Mouse (Mus musculus): ENCODE data around the gene Tasp1. TPM values are rescaled to one million over a fixed set of nuclear protein-coding genes. Genes with fewer than 3 reads are reported as not detected.
A peak's percentile ranks its signal among the peaks of the same experiment; 100 is the strongest.

Tasp1 gene
- polyA plus RNA-seq (2015; fragmentation: Nextera tagmentation; extraction: Ambion mirVana): 19.0 and 20.6 TPM in 2 replicates

- Histone ChIP-seq H3K27me3 (replicated peaks) (no peaks in the 10 kb centered on the region), H3K36me3 (no peaks in the 10 kb centered on the region), H3K4me1 (replicated peaks) (no peaks in the 10 kb centered on the region; the same call in 1 of the 2 replicates), H3K27ac (peak within 1 kb of the TSS; percentile 90), H3K4me2 (replicated peaks) (peak within 1 kb of the TSS; percentile 70), H3K4me3 (replicated peaks) (peak within 1 kb of the TSS; percentile 94), H3K9ac (peak within 1 kb of the TSS; percentile 80), H3K9me3 (no peaks in the 10 kb centered on the region)
- peak; percentile 100 for ATAC-seq
- 3% methylated on average over 68 of the region's 68 CpGs for WGBS
Observed at GRCm38 (mm10) chr2:140066353-140067314, at the start of gene Tasp1. TSS of gene Tasp1 (minus strand) at chr2:140066805.

GRCm38 (mm10) chr2:140113851-140114250, 47.2 kb upstream of the Tasp1 start:
- Histone ChIP-seq H3K36me3 (no peaks in the 10 kb centered on the region), H3K4me3 (replicated peaks) (no peak overlapping the region), H3K4me2 (replicated peaks) (no peak overlapping the region), H3K9ac (no peak overlapping the region), H3K4me1 (replicated peaks) (no peaks in the 10 kb centered on the region), H3K27ac (no peak overlapping the region), H3K9me3 (no peaks in the 10 kb centered on the region), H3K27me3 (replicated peaks) (no peaks in the 10 kb centered on the region)
- 83% methylated on average over 8 of the region's 8 CpGs for WGBS
- ATAC-seq: no peak

- no peaks in the 10 kb centered on the region for H3K36me3 ChIP-seq
- no peak overlapping the region for H3K27ac ChIP-seq
- no peaks in the 10 kb centered on the region for H3K27me3 ChIP-seq (replicated peaks)
- no peak overlapping the region for H3K4me2 ChIP-seq (replicated peaks)
- no peak overlapping the region for H3K4me3 ChIP-seq (replicated peaks)
- H3K4me1 ChIP-seq (replicated peaks): no peaks in the 10 kb centered on the region
- H3K9ac ChIP-seq: no peak overlapping the region
- no peak for ATAC-seq
- 55% methylated on average over 1 of the region's 1 CpGs for WGBS
- H3K9me3 ChIP-seq: no peaks in the 10 kb centered on the region
Observed at GRCm38 (mm10) chr2:140108945-140109344, 42.3 kb upstream of the Tasp1 start.

- Histone ChIP-seq H3K9ac (no peak overlapping the region), H3K4me1 (replicated peaks) (no peaks in the 10 kb centered on the region), H3K27me3 (replicated peaks) (no peaks in the 10 kb centered on the region), H3K4me2 (replicated peaks) (no peak overlapping the region), H3K9me3 (no peaks in the 10 kb centered on the region), H3K27ac (no peak overlapping the region), H3K4me3 (replicated peaks) (no peak overlapping the region), H3K36me3 (no peaks in the 10 kb centered on the region)
- no peak for ATAC-seq
- 87% methylated on average over 4 of the region's 4 CpGs for WGBS
Observed at GRCm38 (mm10) chr2:140107641-140108040, 41.0 kb upstream of the Tasp1 start.

GRCm38 (mm10) chr2:140104951-140105350, 38.3 kb upstream of the Tasp1 start:
- Histone ChIP-seq H3K4me1 (replicated peaks) (no peaks in the 10 kb centered on the region), H3K27ac (no peak overlapping the region), H3K36me3 (no peaks in the 10 kb centered on the region), H3K4me2 (replicated peaks) (no peak overlapping the region), H3K9me3 (no peaks in the 10 kb centered on the region), H3K27me3 (replicated peaks) (no peaks in the 10 kb centered on the region), H3K9ac (no peak overlapping the region), H3K4me3 (replicated peaks) (no peak overlapping the region)
- WGBS: 59% methylated on average over 3 of the region's 3 CpGs
- no peak for ATAC-seq

GRCm38 (mm10) chr2:140100551-140101474, 34.2 kb upstream of the Tasp1 start:
- Histone ChIP-seq H3K4me3 (replicated peaks) (no peak overlapping the region), H3K36me3 (no peaks in the 10 kb centered on the region), H3K4me2 (replicated peaks) (no peak overlapping the region), H3K9ac (no peak overlapping the region), H3K4me1 (replicated peaks) (no peaks in the 10 kb centered on the region), H3K9me3 (no peaks in the 10 kb centered on the region), H3K27me3 (replicated peaks) (no peaks in the 10 kb centered on the region), H3K27ac (no peak overlapping the region)
- 84% methylated on average over 3 of the region's 3 CpGs for WGBS
- ATAC-seq: no peak

GRCm38 (mm10) chr2:140099971-140100370, 33.4 kb upstream of the Tasp1 start:
- Histone ChIP-seq H3K4me1 (replicated peaks) (no peaks in the 10 kb centered on the region), H3K4me3 (replicated peaks) (no peak overlapping the region), H3K27me3 (replicated peaks) (no peaks in the 10 kb centered on the region), H3K4me2 (replicated peaks) (no peak overlapping the region), H3K27ac (no peak overlapping the region), H3K9ac (no peak overlapping the region), H3K9me3 (no peaks in the 10 kb centered on the region), H3K36me3 (no peaks in the 10 kb centered on the region)
- 78% methylated on average over 3 of the region's 3 CpGs for WGBS
- no peak for ATAC-seq

GRCm38 (mm10) chr2:140097131-140097591, 30.6 kb upstream of the Tasp1 start:
- no peaks in the 10 kb centered on the region for H3K4me1 ChIP-seq (replicated peaks)
- no peaks in the 10 kb centered on the region for H3K27me3 ChIP-seq (replicated peaks)
- no peaks in the 10 kb centered on the region for H3K36me3 ChIP-seq
- no peak overlapping the region for H3K4me3 ChIP-seq (replicated peaks)
- H3K9ac ChIP-seq: no peak overlapping the region
- ATAC-seq: peak; percentile 88
- 71% methylated on average over 3 of the region's 3 CpGs for WGBS
- no peak overlapping the region for H3K27ac ChIP-seq
- H3K9me3 ChIP-seq: no peaks in the 10 kb centered on the region
- no peak overlapping the region for H3K4me2 ChIP-seq (replicated peaks)

GRCm38 (mm10) chr2:140096034-140096433, 29.4 kb upstream of the Tasp1 start:
- H3K9me3 ChIP-seq: no peaks in the 10 kb centered on the region
- no peak overlapping the region for H3K27ac ChIP-seq
- H3K27me3 ChIP-seq (replicated peaks): no peaks in the 10 kb centered on the region
- H3K4me3 ChIP-seq (replicated peaks): no peak overlapping the region
- ATAC-seq: no peak
- no peak overlapping the region for H3K9ac ChIP-seq
- 88% methylated on average over 5 of the region's 5 CpGs for WGBS
- H3K36me3 ChIP-seq: no peaks in the 10 kb centered on the region
- no peak overlapping the region for H3K4me2 ChIP-seq (replicated peaks)
- no peaks in the 10 kb centered on the region for H3K4me1 ChIP-seq (replicated peaks)

GRCm38 (mm10) chr2:140093433-140093832, 26.8 kb upstream of the Tasp1 start:
- H3K9ac ChIP-seq: no peak overlapping the region
- H3K9me3 ChIP-seq: no peaks in the 10 kb centered on the region
- H3K4me2 ChIP-seq (replicated peaks): no peak overlapping the region
- H3K36me3 ChIP-seq: no peaks in the 10 kb centered on the region
- no peaks in the 10 kb centered on the region for H3K4me1 ChIP-seq (replicated peaks)
- H3K27ac ChIP-seq: no peak overlapping the region
- no peak for ATAC-seq
- WGBS: 93% methylated on average over 5 of the region's 5 CpGs
- H3K4me3 ChIP-seq (replicated peaks): no peak overlapping the region
- H3K27me3 ChIP-seq (replicated peaks): no peaks in the 10 kb centered on the region

GRCm38 (mm10) chr2:140084245-140084644, 17.6 kb upstream of the Tasp1 start:
- Histone ChIP-seq H3K4me3 (replicated peaks) (no peak overlapping the region), H3K27me3 (replicated peaks) (no peaks in the 10 kb centered on the region), H3K9me3 (no peaks in the 10 kb centered on the region), H3K4me2 (replicated peaks) (no peak overlapping the region), H3K9ac (no peak overlapping the region), H3K4me1 (replicated peaks) (no peaks in the 10 kb centered on the region), H3K27ac (no peak overlapping the region), H3K36me3 (no peaks in the 10 kb centered on the region)
- 84% methylated on average over 7 of the region's 7 CpGs for WGBS
- ATAC-seq: no peak
